Mouse (Mus musculus) C2C12 (cell line): ENCODE measurements around the gene RPS10-NUDT3. TPM values are rescaled to one million over a fixed set of nuclear protein-coding genes. Genes with fewer than 3 reads are reported as not detected.
A peak's percentile ranks its signal among the peaks of the same experiment; 100 is the strongest.

Experiments used
- H3K27me3 ChIP-seq: one replicate; pipeline ENCODE4 v1.6.1; 2011; ENCODE audit not compliant: control insufficient read depth, insufficient read depth, insufficient read length
- H3K36me3 ChIP-seq: one replicate; pipeline ENCODE4 v1.6.1; 2011; ENCODE audit not compliant: control insufficient read depth, insufficient read depth
- H3K4me3 ChIP-seq: one replicate; pipeline ENCODE4 v1.5.1; 2011; ENCODE audit warnings: mild to moderate bottlenecking, control low read depth; ENCODE audit not compliant: poor library complexity, insufficient read depth, severe bottlenecking
- H3K79me2 ChIP-seq: one replicate; pipeline ENCODE4 v1.6.1; 2011; ENCODE audit not compliant: control insufficient read depth, insufficient read depth
- H3K79me3 ChIP-seq: one replicate; pipeline ENCODE4 v1.6.1; 2011; ENCODE audit warnings: low read depth, control low read depth
- H3ac ChIP-seq: one replicate; pipeline ENCODE3; 2011; ENCODE audit warnings: low read depth; ENCODE audit not compliant: control insufficient read depth, insufficient read length
- CEBPB ChIP-seq: IDR thresholded peaks from one replicate; pipeline ENCODE4 v1.6.1; 2011; ENCODE audit warnings: low read depth, mild to moderate bottlenecking, control low read depth, moderate library complexity
- CTCF ChIP-seq: IDR thresholded peaks from one replicate; pipeline ENCODE4 v1.5.1; 2011; ENCODE audit not compliant: control insufficient read depth, insufficient read depth, insufficient read length
- FOSL1 ChIP-seq: IDR thresholded peaks from one replicate; pipeline ENCODE4 v1.8.0; 2011; ENCODE audit warnings: mild to moderate bottlenecking, low read length; ENCODE audit not compliant: poor library complexity, insufficient read depth, severe bottlenecking
- MAX ChIP-seq: IDR thresholded peaks from one replicate; pipeline ENCODE4 v1.6.1; 2011; ENCODE audit warnings: mild to moderate bottlenecking, control low read depth
- MYOD1 ChIP-seq: IDR thresholded peaks from one replicate; pipeline ENCODE4 v1.6.1; 2011; ENCODE audit warnings: low read depth; ENCODE audit not compliant: control insufficient read depth, insufficient read length
- MYOG ChIP-seq: IDR thresholded peaks from one replicate; pipeline ENCODE4 v1.6.1; 2011; ENCODE audit not compliant: control insufficient read depth, insufficient read length; ENCODE audit errors: extremely low read depth
- USF1 ChIP-seq: IDR thresholded peaks from one replicate; pipeline ENCODE4 v1.6.1; 2011; ENCODE audit warnings: low read depth, mild to moderate bottlenecking, control low read depth, moderate library complexity
- polyA plus RNA-seq: library from polyadenylated mRNA; unstranded; fragments of >200 nt; fragmentation: generic; extraction: Trizol; gene quantifications from one replicate; pipeline ENCODE4 v1.2.1, GENCODE M21; 2012; ENCODE audit warnings: missing spikeins

The RPS10-NUDT3 gene
- polyA plus RNA-seq, 1 experiment = not detected

DNA sequence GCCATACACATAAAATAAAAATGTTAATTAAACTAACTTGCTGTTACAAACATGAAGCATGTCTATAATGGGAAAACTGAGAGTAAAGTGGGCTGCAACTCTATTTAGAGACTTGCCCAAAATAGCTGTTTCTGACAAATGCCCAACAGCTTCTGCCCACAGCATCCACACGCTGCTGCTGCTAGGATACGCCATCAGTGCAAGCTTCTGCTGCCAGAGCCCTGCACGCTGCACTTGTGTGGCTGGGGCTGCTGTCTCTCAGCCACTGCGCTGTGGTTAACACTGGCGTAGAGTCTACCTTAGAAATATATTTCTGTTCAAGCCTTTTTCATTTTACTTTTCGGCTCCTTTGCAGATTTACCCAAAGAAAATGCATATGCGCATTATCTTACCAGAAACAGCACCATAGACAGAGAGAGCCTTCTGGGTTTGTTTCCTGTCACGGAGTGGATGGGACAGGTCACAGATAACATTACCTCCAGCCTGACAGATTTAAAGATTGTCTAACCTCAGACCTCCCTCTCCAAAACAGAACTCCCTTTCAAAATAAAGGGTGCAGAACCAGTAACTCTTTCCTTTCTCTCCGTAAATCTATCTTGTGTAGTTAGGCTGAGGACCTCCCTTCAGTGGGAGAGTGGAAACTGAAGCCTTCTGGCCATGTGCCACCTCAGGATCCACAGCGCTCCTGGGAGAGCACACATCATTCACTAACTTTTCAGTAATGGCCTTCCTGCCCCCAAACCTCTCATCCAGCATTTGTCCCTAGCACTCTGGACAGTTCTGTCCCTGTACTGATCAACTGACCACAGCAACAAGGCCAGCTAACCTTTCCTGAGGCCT is 24.1 kb downstream of the RPS10-NUDT3 start:
- peaks cover 6% of the 10 kb centered on the region for H3K36me3 ChIP-seq
- H3K79me2 ChIP-seq = peaks cover 100% of the 10 kb centered on the region
- H3ac ChIP-seq = no peak overlapping the region
- no peaks in the 10 kb centered on the region for H3K27me3 ChIP-seq
- peaks cover 96% of the 10 kb centered on the region for H3K79me3 ChIP-seq
- no peak for TF ChIP-seq CTCF
- TF ChIP-seq CEBPB = no peak
- TF ChIP-seq MYOD1 = no peak
- no peak for TF ChIP-seq MAX
- TF ChIP-seq USF1 = no peak
- TF ChIP-seq FOSL1 = no peak
- no peak for TF ChIP-seq MYOG
- no peak overlapping the region for H3K4me3 ChIP-seq

DNA sequence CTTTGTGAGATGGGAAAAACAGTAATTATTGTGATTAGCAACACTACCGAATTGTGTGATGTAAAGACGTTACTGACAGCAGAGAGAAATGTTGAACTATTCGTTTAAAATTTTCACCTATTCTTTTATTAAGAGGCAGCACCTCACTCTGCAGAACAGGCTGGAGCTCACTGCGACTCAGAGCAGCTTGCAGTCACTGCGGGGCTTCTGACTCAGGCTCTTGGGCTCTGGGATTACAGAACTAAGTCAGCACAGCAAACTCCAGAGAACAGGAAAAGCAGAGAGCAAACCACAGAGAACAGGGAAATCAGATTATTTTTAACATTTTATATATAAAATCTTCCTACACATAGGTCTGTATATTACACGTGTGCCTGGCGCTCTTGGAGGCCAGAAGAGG is 25.4 kb downstream of the RPS10-NUDT3 start:
- H3ac ChIP-seq = no peak overlapping the region
- H3K4me3 ChIP-seq = no peak overlapping the region
- H3K79me3 ChIP-seq = peaks cover 89% of the 10 kb centered on the region
- H3K36me3 ChIP-seq = peaks cover 6% of the 10 kb centered on the region
- no peak for TF ChIP-seq CEBPB
- no peaks in the 10 kb centered on the region for H3K27me3 ChIP-seq
- peaks cover 96% of the 10 kb centered on the region for H3K79me2 ChIP-seq

DNA sequence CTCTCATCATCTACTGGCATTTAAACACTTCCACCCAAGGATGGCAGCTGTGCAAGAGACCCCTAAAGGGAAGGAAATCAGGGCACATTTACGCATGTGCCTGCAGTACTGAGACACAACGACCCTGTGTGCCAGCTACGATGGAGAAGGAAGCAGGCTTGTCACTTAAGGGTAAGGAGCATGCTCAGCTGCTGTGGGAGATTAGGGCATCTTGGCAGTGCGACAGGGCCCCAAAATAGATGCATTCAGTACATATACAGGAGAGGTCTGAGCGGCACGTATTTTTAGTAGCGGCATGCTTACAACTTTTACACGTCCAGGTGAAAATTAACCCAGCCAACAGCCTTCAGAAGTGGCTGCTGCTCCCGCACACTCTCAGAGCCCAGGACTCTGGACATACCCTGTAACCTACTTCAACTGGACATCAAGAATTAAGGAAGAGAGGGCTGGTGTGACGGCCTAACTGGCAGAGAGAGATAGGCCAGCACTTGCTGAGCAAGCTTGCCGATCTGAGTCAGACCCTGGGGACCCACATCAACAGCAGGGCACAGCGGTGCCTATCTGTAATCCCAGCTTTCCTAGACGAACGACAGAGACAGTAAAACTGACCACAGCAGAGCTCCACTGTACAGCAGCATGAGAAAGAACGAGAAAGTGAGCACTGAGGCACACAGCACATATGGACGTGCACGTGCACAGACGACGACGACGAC is 31.3 kb downstream of the RPS10-NUDT3 start:
- peaks cover 91% of the 10 kb centered on the region for H3K79me2 ChIP-seq
- H3K27me3 ChIP-seq = no peaks in the 10 kb centered on the region
- peaks cover 76% of the 10 kb centered on the region for H3K79me3 ChIP-seq
- H3ac ChIP-seq = no peak overlapping the region
- TF ChIP-seq MYOD1 (peak; percentile 6), CEBPB (no peak)
- no peak overlapping the region for H3K4me3 ChIP-seq
- H3K36me3 ChIP-seq = peaks cover 10% of the 10 kb centered on the region

DNA sequence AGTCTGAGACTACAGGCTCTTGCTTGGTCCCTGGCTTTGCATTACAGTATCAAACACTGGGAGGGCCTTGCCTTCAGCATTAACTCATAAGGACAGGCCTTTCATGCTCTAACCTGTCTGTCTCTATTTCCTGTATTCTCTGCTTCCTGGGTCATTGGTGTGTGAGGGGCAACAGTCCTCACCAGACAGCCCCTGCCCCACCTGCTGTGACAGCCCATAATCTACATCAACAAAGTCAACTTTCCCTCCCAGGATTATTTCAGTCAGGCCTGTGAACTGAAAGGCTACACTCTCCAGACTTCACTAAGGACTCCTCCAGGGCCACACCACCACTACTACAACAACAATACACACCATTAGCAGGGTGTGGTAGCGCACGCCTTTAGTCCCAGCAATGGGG is 32.0 kb downstream of the RPS10-NUDT3 start:
- peaks cover 77% of the 10 kb centered on the region for H3K79me3 ChIP-seq
- no peak overlapping the region for H3ac ChIP-seq
- H3K27me3 ChIP-seq = no peaks in the 10 kb centered on the region
- peaks cover 91% of the 10 kb centered on the region for H3K79me2 ChIP-seq
- TF ChIP-seq CTCF = no peak
- TF ChIP-seq MYOD1 = no peak
- TF ChIP-seq USF1 = no peak
- no peak for TF ChIP-seq FOSL1
- TF ChIP-seq CEBPB = no peak
- no peak for TF ChIP-seq MYOG
- no peak for TF ChIP-seq MAX
- no peak overlapping the region for H3K4me3 ChIP-seq
- peaks cover 5% of the 10 kb centered on the region for H3K36me3 ChIP-seq

DNA sequence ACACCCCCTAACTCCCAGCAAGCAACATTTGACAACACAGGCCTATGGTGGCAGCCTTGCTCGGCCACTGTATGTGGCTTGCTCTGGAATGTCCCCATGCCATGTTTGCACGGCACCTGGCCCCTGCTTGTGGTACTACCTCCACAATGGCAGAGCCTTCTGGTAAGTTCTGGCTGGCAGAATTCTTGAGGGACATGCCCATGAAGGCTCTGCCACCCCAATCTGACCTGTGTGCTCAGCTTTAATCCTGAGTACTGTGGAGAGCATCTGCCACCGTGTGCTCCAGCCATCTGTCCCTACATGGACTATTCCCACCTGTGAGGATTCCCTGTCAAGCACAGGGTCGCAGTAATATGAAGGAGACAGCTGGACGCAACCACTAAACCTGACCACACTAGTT is 34.2 kb downstream of the RPS10-NUDT3 start:
- H3K36me3 ChIP-seq = peaks cover 13% of the 10 kb centered on the region
- H3K27me3 ChIP-seq = no peaks in the 10 kb centered on the region
- TF ChIP-seq MYOD1 = no peak
- TF ChIP-seq MYOG = no peak
- no peak for TF ChIP-seq CEBPB
- TF ChIP-seq USF1 = no peak
- TF ChIP-seq MAX = no peak
- no peak for TF ChIP-seq FOSL1
- TF ChIP-seq CTCF = no peak
- H3ac ChIP-seq = no peak overlapping the region
- H3K79me2 ChIP-seq = peaks cover 86% of the 10 kb centered on the region
- H3K4me3 ChIP-seq = no peak overlapping the region
- peaks cover 63% of the 10 kb centered on the region for H3K79me3 ChIP-seq

DNA sequence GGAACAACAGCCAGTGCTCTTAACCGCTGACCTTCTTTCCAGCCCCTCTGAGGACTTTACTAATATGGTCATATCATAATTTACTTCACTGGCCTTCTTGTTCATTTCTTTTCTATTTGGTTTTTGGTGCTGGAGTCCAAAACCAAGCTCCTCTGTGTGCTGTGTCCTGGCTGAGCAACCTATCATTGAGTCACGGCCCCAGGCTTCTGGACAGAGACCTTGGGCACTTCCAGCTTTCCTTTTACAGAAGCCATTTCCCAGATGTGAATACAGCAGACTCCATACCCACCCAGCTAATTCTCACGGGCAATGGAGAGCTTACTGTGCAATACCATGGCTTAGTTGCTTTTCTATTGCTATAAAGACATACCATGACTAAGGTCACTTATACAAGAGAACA is 34.7 kb downstream of the RPS10-NUDT3 start:
- H3ac ChIP-seq = no peak overlapping the region
- no peak for TF ChIP-seq MAX
- no peak overlapping the region for H3K4me3 ChIP-seq
- peaks cover 19% of the 10 kb centered on the region for H3K36me3 ChIP-seq
- no peaks in the 10 kb centered on the region for H3K27me3 ChIP-seq
- H3K79me3 ChIP-seq = peaks cover 58% of the 10 kb centered on the region
- peaks cover 81% of the 10 kb centered on the region for H3K79me2 ChIP-seq
